Mouse (Mus musculus) forebrain, embryonic 14.5 days (tissue): ENCODE measurements at regions not wholly inside any gene's neighbourhood (a gene's known extent, or its start where the extent isn't known, plus 50 kb on each side); places are given as distances from the start of the nearest gene placed in this dataset.

Source experiments
- ATAC-seq: fragments of 200-750 bp; cut with Nextera tagmentation; 2 replicates; pipeline ENCODE4 v1.8.0; 2017; ENCODE audit warnings: mild to moderate bottlenecking, moderate library complexity
- DNase-seq: peaks from one replicate; pipeline ENCODE4 v3.0.0-alpha.2; 2015; ENCODE audit warnings: low spot score
- H3K27ac ChIP-seq: fragments of 300-500 bp; sonication (generic); 2 replicates; pipeline ENCODE4 v1.5.1; 2014; ENCODE audit warnings: low read depth, mild to moderate bottlenecking, control low read depth, low read length, moderate library complexity
- H3K27me3 ChIP-seq: fragments of 300-500 bp; sonication (generic); replicated peaks from 2 replicates; pipeline ENCODE4 v1.6.1; 2014; ENCODE audit warnings: low read length, control low read depth, mixed read lengths; ENCODE audit not compliant: control insufficient read depth, insufficient read depth
- H3K36me3 ChIP-seq: fragments of 300-500 bp; sonication (generic); 2 replicates; pipeline ENCODE4 v1.6.1; 2014; ENCODE audit warnings: low read length, control low read depth; ENCODE audit not compliant: control insufficient read depth, insufficient read depth
- H3K4me1 ChIP-seq: fragments of 300-500 bp; sonication (generic); 2 replicates; pipeline ENCODE4 v1.6.1; 2014; ENCODE audit warnings: antibody characterized with exemption, low read length, control low read depth; ENCODE audit not compliant: control insufficient read depth, insufficient read depth
- H3K4me2 ChIP-seq: fragments of 300-500 bp; sonication (generic); 2 replicates; pipeline ENCODE4 v1.6.1; 2014; ENCODE audit warnings: mild to moderate bottlenecking, control low read depth, low read length
- H3K4me3 ChIP-seq: fragments of 300-500 bp; sonication (generic); 2 replicates; pipeline ENCODE4 v1.5.1; 2014; ENCODE audit warnings: low read depth, low read length, control low read depth
- H3K9ac ChIP-seq: fragments of 300-500 bp; sonication (generic); 2 replicates; pipeline ENCODE4 v1.6.1; 2014; ENCODE audit warnings: mild to moderate bottlenecking, low read length, control low read depth, moderate library complexity
- H3K9me3 ChIP-seq: fragments of 300-500 bp; sonication (generic); replicated peaks from 2 replicates; pipeline ENCODE4 v1.6.1; 2016; ENCODE audit warnings: low read length, control low read depth, mixed read lengths; ENCODE audit not compliant: control insufficient read depth
- WGBS: fragments of 180-500 bp; shearing (Covaris S2); extraction: QIAGEN DNeasy Blood & Tissue Kit; methylation state at CpG from one replicate; pipeline ENCODE4 v1.1.7; 2014; 5-methylcytosine and 5-hydroxymethylcytosine counted together

- Histone ChIP-seq H3K27me3 (no peaks in the 10 kb centered on the region), H3K4me3 (no peak overlapping the region), H3K9me3 (no peaks in the 10 kb centered on the region), H3K36me3 (no peaks in the 10 kb centered on the region), H3K27ac (no peak overlapping the region), H3K9ac (no peak overlapping the region), H3K4me2 (no peak overlapping the region), H3K4me1 (0 out of 2 replicates have a peak, but pooled peaks cover 2% of the 10 kb centered on the region)
- ATAC-seq (no peak), DNase-seq (no peak)
- WGBS: 72% methylated on average over 6 of the region's 6 CpGs
These were observed 65.5 kb upstream of the Ssr3 start for GRCm38 (mm10) chr3:65457931-65458330.

GRCm38 (mm10) chr3:65455597-65456284, 63.3 kb upstream of the Ssr3 start:
- H3K9ac ChIP-seq: 0 out of 2 replicates have a peak overlapping the region, but pooled peaks have one; percentile 10
- H3K4me2 ChIP-seq: peak overlapping the region; percentile 10; the same call in 1 of the 2 replicates

DNA sequence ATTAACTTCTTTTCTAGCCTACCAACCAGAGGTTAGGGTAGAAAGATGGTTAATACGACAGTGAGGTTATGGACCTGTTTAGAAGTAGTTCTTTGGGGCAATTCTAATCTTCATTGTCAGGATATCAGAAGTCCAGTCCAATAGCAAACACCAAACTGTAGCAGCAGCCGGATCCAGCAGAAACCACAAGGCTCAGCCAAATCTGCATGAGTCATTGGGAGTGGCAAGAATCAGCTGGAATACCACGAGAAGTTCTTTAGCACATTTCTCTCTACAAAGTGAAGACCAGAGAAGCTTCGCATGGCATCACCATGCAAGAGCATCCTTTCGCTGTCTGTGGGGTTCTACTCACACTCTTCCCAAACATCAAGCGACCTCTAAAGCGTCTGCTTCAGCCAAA, 61.9 kb upstream of the Ssr3 start:
- WGBS: 94% methylated on average over 7 of the region's 7 CpGs
- H3K27me3 ChIP-seq: no peaks in the 10 kb centered on the region
- no peaks in the 10 kb centered on the region for H3K9me3 ChIP-seq
- H3K27ac ChIP-seq: no peak overlapping the region
- no peak overlapping the region for H3K9ac ChIP-seq
- DNase-seq: no peak
- H3K4me1 ChIP-seq: 0 out of 2 replicates have a peak, but pooled peaks cover 2% of the 10 kb centered on the region
- H3K36me3 ChIP-seq: no peaks in the 10 kb centered on the region
- H3K4me2 ChIP-seq: no peak overlapping the region
- ATAC-seq: no peak
- H3K4me3 ChIP-seq: no peak overlapping the region

More at GRCm38 (mm10) chr3:65455597-65456284, 63.3 kb upstream of the Ssr3 start:
- no peaks in the 10 kb centered on the region for H3K9me3 ChIP-seq
- H3K27me3 ChIP-seq: no peaks in the 10 kb centered on the region
- no peaks in the 10 kb centered on the region for H3K36me3 ChIP-seq
- peak overlapping the region; percentile 86 for H3K27ac ChIP-seq
- WGBS: 10% methylated on average over 14 of the region's 14 CpGs
- H3K4me3 ChIP-seq: no peak overlapping the region
- H3K4me1 ChIP-seq: 0 out of 2 replicates have a peak, but pooled peaks cover 2% of the 10 kb centered on the region
- ATAC-seq (peak; percentile 97), DNase-seq (peak; percentile 93)

DNA sequence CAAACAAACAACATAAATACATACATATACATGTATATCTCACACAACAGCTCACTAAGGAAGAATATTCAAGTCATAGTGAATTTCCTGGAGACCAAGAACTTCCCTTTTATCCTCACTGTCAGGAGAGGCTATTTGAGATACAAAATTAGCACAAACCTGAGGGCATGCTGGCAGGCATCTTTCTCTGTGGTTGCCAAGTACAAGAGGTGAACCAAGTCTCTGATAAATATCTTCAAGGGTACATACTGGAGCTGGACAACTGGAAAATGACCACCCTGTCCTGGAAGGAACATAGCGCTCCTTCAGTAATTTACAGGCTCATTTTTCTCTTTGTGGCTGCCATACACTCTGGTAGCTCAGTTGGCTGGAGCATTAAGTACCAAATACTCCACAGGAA, 56.8 kb upstream of the Ssr3 start:
- 96% methylated on average over 1 of the region's 1 CpGs for WGBS
- ATAC-seq: no peak

DNA sequence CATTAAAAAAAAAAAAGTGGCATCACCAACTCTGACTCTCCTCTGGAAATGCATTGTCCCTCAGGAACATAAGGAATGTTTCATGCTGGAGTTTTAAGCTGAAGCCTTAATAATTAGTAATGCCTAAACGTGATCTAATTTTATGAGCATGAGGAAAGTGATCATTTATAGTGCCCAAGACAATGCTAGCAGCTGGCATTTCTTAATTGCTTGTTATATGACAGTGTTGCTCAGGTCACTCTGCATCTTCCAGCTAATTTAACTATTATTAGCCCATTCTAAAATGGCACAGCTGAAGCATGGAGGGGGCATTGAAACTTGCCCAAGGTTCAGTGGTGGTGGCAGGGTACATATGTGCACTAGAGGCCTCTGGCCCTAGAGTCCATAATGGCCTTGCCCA, 51.3 kb upstream of the Ssr3 start:
- Histone ChIP-seq H3K36me3 (no peaks in the 10 kb centered on the region), H3K27ac (no peak overlapping the region), H3K4me3 (no peak overlapping the region), H3K4me2 (no peak overlapping the region), H3K9me3 (no peaks in the 10 kb centered on the region), H3K4me1 (peaks cover 7% of the 10 kb centered on the region; the same call in 1 of the 2 replicates), H3K9ac (no peak overlapping the region), H3K27me3 (no peaks in the 10 kb centered on the region)
- DNase-seq (no peak), ATAC-seq (no peak)
- WGBS: 39% methylated on average over 1 of the region's 1 CpGs

More for the DNA sequence above, 56.8 kb upstream of the Ssr3 start:
- H3K36me3 ChIP-seq: no peaks in the 10 kb centered on the region
- H3K4me1 ChIP-seq: no peaks in the 10 kb centered on the region
- H3K9me3 ChIP-seq: no peaks in the 10 kb centered on the region
- H3K27ac ChIP-seq: no peak overlapping the region
- H3K4me2 ChIP-seq: no peak overlapping the region
- H3K4me3 ChIP-seq: no peak overlapping the region
- no peak overlapping the region for H3K9ac ChIP-seq
- no peak for DNase-seq
- no peaks in the 10 kb centered on the region for H3K27me3 ChIP-seq

GRCm38 (mm10) chr3:65442946-65443345, 50.5 kb upstream of the Ssr3 start:
- 73% methylated on average over 8 of the region's 8 CpGs for whole genome bisulfite sequencing
- no peak for ATAC-seq
- H3K27ac ChIP-seq: no peak overlapping the region
- no peak overlapping the region for H3K4me2 ChIP-seq
- no peaks in the 10 kb centered on the region for H3K27me3 ChIP-seq
- no peak for DNase-seq
- H3K9ac ChIP-seq: no peak overlapping the region
- no peaks in the 10 kb centered on the region for H3K9me3 ChIP-seq
- no peaks in the 10 kb centered on the region for H3K36me3 ChIP-seq
- peaks cover 7% of the 10 kb centered on the region; the same call in 1 of the 2 replicates for H3K4me1 ChIP-seq
- H3K4me3 ChIP-seq: no peak overlapping the region

DNA sequence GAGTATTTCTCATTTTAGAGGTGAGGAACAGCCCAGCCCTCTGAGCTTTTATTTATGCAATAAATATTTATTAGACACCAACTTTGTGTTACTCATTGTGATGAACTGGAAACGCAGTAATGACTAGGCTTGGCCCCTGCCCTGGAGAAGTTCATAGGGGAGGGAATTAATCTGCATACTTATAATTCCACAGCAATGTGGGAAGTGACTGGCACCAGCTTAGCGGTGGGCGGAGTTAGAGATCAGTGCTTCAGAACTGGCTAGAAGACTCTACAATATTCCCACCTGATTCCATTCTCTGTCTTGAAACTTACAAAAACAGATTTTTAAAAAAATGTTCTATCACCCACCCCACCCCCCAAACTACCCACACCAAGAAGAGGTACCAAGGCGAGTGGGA, 49.8 kb upstream of the Ssr3 start:
- DNase-seq (peak; percentile 19), ATAC-seq (0 out of 2 replicates have a peak, but pooled peaks have one; percentile 37)
- Histone ChIP-seq H3K4me1 (peaks cover 7% of the 10 kb centered on the region; the same call in 1 of the 2 replicates), H3K9ac (no peak overlapping the region), H3K27ac (peak overlapping the region; percentile 68; the same call in 1 of the 2 replicates), H3K4me2 (no peak overlapping the region), H3K27me3 (no peaks in the 10 kb centered on the region), H3K36me3 (no peaks in the 10 kb centered on the region), H3K9me3 (no peaks in the 10 kb centered on the region), H3K4me3 (no peak overlapping the region)
- 71% methylated on average over 4 of the region's 4 CpGs for WGBS
